Mouse (Mus musculus) heart, adult 2 months (tissue): ENCODE measurements around the gene Enpep.

ENCODE experiments used
- CTCF ChIP-seq: fragments of 200-600 bp; IDR thresholded peaks from 2 replicates; pipeline ENCODE4 v1.8.1; 2022; ENCODE audit warnings: antibody characterized with exemption, mild to moderate bottlenecking, moderate library complexity
- EP300 ChIP-seq: fragments of 200-500 bp; IDR thresholded peaks from 2 replicates; pipeline ENCODE4 v1.6.1; 2011; ENCODE audit warnings: low read depth, low read length, control low read depth; ENCODE audit not compliant: insufficient read depth
- POLR2A ChIP-seq: fragments of 200-500 bp; IDR thresholded peaks from 2 replicates; pipeline ENCODE4 v1.6.1; 2011; ENCODE audit warnings: mild to moderate bottlenecking, low read depth, low read length, control low read depth; ENCODE audit not compliant: insufficient read depth

DNA sequence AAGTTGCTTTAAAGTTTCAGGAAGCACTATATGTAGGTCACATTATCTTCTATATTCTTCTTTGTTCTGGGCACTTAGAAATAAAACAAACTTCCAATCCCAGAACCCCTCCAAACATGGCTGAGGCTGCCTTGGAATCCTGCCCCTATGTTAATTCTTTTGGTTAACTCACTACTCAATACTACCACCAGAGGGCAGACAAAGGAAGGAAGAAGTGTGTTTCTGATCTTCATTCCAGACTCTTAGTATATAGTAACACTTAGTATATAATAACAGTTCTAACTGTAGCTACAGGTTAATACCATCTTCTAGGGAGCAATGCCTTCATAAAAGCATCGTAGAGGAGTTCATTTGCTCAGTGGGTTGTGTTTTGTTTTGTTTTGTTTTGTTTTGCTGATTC, 32.6 kb downstream of the Enpep start:
- peak; percentile 83 for TF ChIP-seq CTCF
- no peak for TF ChIP-seq POLR2A
- no peak for TF ChIP-seq EP300
